ENCODE assay signal across 17 mouse cellular contexts in genomic region chr11:63570646-63571045, GRCm38 (mm10).
"Had no signal": no experiment of that assay in that cellular context is flagged by ENCODE, and none has a peak within 500 bp of the region (broad histone marks: within the 10 kb centered on the region; RNA-seq: fewer than 3 reads in every experiment).

No protein-coding gene starts in this region.

- H3K4me1 ChIP-seq: limb, embryonic 15.5 days; liver, embryonic 13.5 days; midbrain, embryonic 12.5 days; midbrain, embryonic 15.5 days; neural tube, embryonic 13.5 days; stomach, embryonic 15.5 days had no signal

- ATAC-seq: intestine, embryonic 16.5 days; midbrain, embryonic 15.5 days had no signal

- DNase-seq: left cerebral cortex, postnatal 4 days; liver, embryonic 13.5 days; lung, adult 2 months; lung, postnatal 14 days; lung, postnatal 4 days; retina, postnatal 1 day; right cerebral cortex, postnatal 25 days; spleen, adult 18-20 months; thymus, postnatal 25 days had no signal

- H3K9me3 ChIP-seq: limb, embryonic 12.5 days; limb, embryonic 15.5 days; liver, embryonic 13.5 days; midbrain, embryonic 12.5 days; midbrain, embryonic 15.5 days; neural tube, embryonic 13.5 days; stomach, embryonic 15.5 days had no signal

- H3K27me3 ChIP-seq: limb, embryonic 12.5 days; limb, embryonic 15.5 days; liver, embryonic 13.5 days; midbrain, embryonic 12.5 days; midbrain, embryonic 15.5 days; neural tube, embryonic 13.5 days; stomach, embryonic 15.5 days had no signal

- H3K36me3 ChIP-seq: limb, embryonic 12.5 days; limb, embryonic 15.5 days; liver, embryonic 13.5 days; midbrain, embryonic 12.5 days; midbrain, embryonic 15.5 days; neural tube, embryonic 13.5 days; stomach, embryonic 15.5 days had no signal

- H3K27ac ChIP-seq: limb, embryonic 12.5 days; limb, embryonic 15.5 days; liver, embryonic 13.5 days; midbrain, embryonic 12.5 days; midbrain, embryonic 15.5 days; neural tube, embryonic 13.5 days; stomach, embryonic 15.5 days had no signal

- H3K4me3 ChIP-seq: limb, embryonic 12.5 days; limb, embryonic 15.5 days; liver, embryonic 13.5 days; midbrain, embryonic 12.5 days; midbrain, embryonic 15.5 days; myocyte; neural tube, embryonic 13.5 days; stomach, embryonic 15.5 days had no signal

- H3K9ac ChIP-seq: limb, embryonic 12.5 days; limb, embryonic 15.5 days; liver, embryonic 13.5 days; midbrain, embryonic 12.5 days; midbrain, embryonic 15.5 days; neural tube, embryonic 13.5 days; stomach, embryonic 15.5 days had no signal

- H3K4me2 ChIP-seq: limb, embryonic 12.5 days; limb, embryonic 15.5 days; liver, embryonic 13.5 days; midbrain, embryonic 12.5 days; midbrain, embryonic 15.5 days; neural tube, embryonic 13.5 days; stomach, embryonic 15.5 days had no signal
